Mouse (Mus musculus) inflammation-experienced regulatory T-cells, adult 6 months (primary cell): ENCODE data around the gene BC048507. TPM values are rescaled to one million over a fixed set of nuclear protein-coding genes. Genes with fewer than 3 reads are reported as not detected.
"Not testable (repeated sequence)": the region's sequence is repeated elsewhere in the genome, so short reads cannot be mapped to it uniquely, and the experiment has no call there.

Source experiments
- ATAC-seq: one replicate; pipeline ENCODE4 v1.8.0; 2017
- polyA plus RNA-seq, 3 experiments: library from polyadenylated mRNA; unstranded; fragments of 100-300 nt; shearing (Covaris generic); gene quantifications; one replicate each; pipeline ENCODE4 v1.2.1; 2017

The BC048507 gene
- polyA plus RNA-seq, result not detected

- no peak for ATAC-seq
These were observed at the start of gene BC048507 for GRCm38 (mm10) chr13:67863026-67863425. Gene BC048507, plus strand, starts transcription at chr13:67863326.

DNA sequence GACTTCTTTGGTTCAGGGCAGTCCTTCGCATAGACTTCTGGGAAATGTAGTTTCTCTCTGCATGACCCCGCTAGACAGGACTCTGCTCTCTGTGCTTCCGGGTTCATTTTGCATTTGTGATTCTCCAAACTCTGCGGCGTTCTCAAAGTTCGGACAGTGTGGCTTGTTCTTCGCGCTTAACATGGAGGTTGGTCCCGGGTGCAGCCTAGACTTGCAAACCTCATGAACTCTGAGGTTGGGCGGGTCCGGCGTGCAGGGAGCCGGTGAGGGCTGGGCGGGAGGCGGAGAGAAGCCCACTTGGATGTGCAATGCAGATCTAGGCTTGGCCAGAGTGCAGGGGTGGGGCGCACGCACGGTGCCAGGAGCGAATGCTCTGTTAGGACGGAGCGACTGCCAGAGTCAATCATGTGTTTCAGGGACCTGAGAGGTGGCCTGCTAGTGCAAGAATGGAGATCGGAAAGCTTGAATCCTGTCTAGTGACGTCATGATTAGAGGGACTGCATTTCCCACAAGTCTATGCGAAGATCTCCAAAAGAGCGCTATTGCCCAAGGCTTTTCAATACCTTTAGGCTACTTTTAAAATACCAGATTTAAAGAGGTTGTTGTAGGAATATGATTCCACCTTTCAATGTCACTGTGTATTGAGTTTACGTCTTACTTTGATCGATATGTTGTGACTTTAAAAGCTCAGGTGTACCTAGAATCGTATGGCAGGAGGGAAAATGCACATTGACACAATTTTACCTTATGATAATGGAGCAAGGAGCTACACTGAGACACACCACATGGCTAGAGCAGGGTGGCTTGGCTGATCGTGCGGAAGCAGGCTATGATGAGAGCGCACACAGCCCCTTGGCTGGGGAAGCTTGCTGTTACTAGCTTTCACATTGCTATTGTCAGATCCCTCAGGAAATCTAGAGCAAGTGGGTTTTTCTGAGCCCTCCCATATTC, 49.1 kb upstream of the BC048507 start, which contains the start of gene Zfp273:
Gene Zfp273 (plus strand): TSS at position 31 of the 951 bp plus-strand sequence.
- peak; percentile 96 for ATAC-seq

GRCm38 (mm10) chr13:67818636-67819035, 44.5 kb upstream of the BC048507 start:
- ATAC-seq, result no peak

DNA sequence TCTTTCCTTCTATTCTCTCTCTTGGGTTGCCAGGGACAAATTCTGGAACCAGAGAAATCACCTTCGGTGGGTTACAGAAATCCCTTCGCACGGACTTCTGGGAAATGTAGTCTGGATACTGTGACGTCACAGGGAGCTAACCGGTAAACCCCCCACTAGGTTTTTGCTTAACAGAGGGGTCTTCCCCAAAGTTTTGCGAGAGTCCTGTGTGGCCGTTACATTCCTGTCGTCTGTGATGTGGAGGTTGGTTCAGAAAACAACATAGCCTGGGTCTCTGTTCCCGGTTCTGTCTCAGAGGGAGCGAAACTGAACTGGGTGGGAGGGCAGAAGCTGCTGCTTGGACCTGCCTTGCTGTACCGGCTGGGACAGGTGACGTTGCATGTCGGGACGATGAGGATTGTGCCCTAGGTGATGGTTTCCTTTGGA, 32.2 kb upstream of the BC048507 start, which contains the start of gene Gm10037:
Gene Gm10037 (plus strand): TSS at position 196 of the 426 bp plus-strand sequence.
- peak; percentile 86 for ATAC-seq

- not testable (repeated sequence) for ATAC-seq
These were observed 30.0 kb upstream of the BC048507 start for GRCm38 (mm10) chr13:67833137-67833536.

GRCm38 (mm10) chr13:67843775-67844118, 19.4 kb upstream of the BC048507 start:
- no peak for ATAC-seq

DNA sequence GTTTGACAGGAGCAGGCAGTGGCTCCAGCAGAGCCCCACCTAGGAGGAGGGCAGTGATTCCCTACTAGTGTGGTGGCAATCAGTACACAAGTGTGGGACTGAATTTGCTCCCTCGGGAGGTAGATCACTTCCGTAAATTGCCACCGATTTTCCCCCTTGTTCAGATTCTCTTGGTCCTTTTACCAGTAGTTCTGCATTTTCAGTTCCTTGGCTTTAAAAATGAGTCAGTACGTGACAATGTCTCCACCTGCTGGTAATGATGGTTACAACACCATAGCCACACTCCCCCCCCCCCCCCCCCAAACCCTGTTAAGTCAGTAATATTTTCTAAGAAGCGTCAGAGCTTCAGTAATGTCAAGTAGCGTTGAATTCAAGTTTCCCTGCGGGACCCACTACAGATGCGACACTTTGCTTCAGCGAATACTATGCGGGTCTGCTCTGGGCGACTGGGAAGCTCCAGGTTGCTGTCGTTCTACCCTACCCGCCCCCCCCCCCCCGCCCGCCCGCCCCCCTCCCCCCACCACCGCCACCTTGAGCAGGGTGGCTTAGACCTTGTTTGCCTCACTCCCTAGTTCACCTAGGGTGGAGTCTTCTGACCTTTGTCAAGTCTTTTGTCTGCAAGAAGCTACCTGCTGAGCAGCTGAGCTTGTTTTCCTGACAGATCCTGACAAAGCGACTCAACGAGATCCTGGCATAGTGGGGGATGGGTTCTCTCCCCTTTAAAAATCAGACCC, 18.8 kb upstream of the BC048507 start:
- peak; percentile 91 for ATAC-seq

GRCm38 (mm10) chr13:67844853-67845194, 18.3 kb upstream of the BC048507 start:
- no peak for ATAC-seq

- no peak for ATAC-seq
These were observed 12.8 kb upstream of the BC048507 start for GRCm38 (mm10) chr13:67850361-67850760.

DNA sequence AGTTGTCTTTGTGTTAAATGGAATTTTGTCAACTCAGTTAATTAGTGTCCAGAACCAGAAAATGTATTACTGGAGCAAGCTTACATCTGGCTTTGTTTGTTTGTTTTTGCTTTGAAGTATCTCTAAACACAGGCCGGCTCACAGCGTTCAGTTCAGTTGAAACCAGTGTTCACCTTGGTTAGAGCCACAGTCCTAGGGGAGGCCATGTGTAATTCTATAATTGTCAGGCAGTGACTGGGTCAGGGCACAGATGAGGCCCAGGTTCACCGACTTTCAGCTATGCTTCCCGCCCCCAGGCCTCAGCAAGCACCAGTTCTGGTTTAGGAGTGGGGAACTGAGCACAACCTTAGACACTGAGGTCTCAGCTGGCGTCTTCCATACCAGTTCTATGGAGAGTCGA, 10.0 kb upstream of the BC048507 start:
- ATAC-seq, result no peak

- ATAC-seq, result no peak
These were observed 9.1 kb upstream of the BC048507 start for GRCm38 (mm10) chr13:67853983-67854382.

- no peak for ATAC-seq
These were observed 5.8 kb upstream of the BC048507 start for GRCm38 (mm10) chr13:67857317-67857716.

GRCm38 (mm10) chr13:67862508-67862907, 618 bp upstream of the BC048507 start:
- no peak for ATAC-seq

- ATAC-seq, result no peak
These were observed 1.7 kb downstream of the BC048507 start for GRCm38 (mm10) chr13:67864764-67865350.

DNA sequence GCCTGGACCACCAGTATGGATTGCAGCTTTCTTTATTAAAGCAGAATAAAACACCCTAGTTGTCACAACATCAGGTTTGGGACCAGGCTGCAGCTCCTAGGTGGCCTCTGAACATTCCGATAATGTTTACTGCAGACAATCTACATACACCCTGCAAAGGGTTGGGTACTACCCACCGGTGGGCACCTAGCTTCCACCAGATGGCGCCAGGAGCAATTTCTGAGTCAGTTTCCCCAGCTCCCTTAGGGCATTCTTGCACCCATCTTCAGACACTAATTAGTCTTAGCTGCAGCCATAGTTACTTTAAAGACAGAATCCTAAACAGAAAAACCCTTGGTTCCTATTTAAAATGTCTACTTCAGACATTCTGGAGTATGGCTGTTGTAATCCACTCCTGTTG, 4.8 kb downstream of the BC048507 start:
- ATAC-seq, result no peak

DNA sequence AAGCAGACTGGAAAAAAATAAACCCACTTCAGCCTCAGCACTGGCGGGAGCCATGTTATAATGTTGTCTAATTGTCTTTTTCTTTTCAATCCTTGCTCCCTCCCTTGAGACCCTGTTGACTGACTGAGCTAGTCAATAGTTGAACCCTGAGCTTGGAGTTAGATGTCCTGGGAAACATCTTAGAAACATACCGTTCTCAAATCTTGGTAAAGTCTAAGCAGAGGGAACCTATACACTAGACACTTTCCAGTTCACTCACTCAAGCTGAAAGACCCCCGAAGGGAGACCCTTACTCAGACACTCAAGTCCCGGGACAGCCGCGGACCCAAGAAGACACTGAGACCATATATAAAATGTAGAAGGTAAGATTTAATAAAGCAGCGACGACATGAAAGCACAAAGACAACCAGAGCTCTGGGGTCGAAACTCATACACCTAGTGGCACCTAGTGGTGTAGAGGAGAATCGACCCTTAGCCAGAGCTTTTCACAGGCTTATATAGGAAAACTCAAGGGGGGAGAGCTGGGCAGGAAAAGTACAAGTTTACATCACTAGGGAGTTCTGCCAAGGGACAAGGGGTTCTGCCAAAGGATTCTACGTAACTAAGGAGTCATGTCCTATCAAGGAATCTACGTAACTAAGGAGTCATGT, 13.0 kb downstream of the BC048507 start:
- not testable (repeated sequence) for ATAC-seq

DNA sequence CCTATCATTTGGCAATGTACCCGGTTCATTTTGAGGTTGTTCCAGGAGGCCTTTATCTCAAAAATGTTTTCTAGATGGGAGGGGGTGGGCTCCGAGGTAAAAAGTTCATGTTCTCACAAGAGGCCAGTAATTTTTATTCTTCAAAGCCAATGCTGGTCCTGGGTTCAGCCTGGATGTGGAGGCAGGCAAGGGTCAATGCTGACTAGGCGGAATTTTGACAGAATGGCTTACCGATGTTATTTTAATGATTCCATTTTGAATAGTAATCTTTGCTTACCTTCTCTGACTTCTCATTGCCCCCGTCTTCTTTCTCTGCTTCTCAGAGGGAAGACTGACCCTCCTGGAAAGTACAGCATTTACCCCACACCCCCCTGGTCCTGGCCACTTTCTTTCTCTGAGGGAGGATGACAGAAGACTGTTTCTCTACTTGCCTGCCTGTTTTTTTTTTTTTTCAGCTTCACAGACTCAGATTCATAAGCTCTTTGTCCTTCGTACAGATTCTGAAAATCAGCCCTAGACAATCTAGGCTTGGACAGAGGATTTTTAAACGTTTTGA, 13.7 kb downstream of the BC048507 start:
- ATAC-seq, result no peak

DNA sequence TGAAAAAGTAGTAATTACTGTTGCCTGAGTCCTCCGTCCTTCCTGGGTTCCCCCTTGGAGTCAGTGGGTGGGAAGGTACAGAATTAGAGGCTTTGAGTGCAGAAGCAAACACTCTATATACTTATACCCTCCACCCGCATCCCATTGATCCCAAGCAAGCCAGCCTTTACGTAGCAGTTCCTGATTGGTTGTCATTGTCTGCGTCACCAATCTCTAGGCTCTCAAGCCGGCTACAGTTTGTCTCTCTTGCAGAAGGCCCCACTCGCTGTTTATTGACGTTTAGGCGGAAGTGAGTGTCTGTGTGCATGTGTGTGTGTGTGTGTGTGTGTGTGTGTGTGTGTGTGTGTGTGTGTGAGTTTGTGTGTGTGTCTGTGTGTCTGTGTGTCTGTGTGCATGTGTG, 20.8 kb downstream of the BC048507 start:
- ATAC-seq, result no peak

DNA sequence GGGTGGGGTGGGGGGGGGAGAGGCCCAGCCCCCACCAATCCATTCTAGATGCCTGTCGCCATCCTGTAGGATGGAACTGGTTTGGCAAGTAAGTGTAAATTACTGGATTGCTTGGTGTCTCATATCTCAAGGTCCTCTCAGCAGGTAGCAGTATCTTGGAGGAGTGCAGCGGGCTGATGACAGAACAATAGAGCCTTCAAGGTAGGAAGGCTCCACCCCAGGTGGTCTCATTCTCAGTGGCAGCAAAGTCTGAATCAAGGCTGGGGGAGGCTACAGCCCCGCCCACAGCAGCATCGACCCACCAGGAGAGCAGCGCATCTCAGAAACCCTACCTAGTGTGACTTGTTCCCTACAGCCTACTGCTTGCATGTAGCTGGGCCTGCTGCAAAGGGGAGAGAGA, 46.6 kb downstream of the BC048507 start:
- ATAC-seq, result no peak
